Mouse (Mus musculus) bone marrow macrophage, adult 2 months (primary cell): ENCODE measurements around the gene Havcr2.

Experiments
- CTCF ChIP-seq: IDR thresholded peaks from 2 replicates; pipeline ENCODE4 v1.5.1; 2012; ENCODE audit warnings: low read depth, mild to moderate bottlenecking, low read length, moderate library complexity
- POLR2A ChIP-seq: IDR thresholded peaks from 2 replicates; pipeline ENCODE4 v1.6.1; 2012; ENCODE audit warnings: mild to moderate bottlenecking, low read depth, low read length, borderline replicate concordance

- TF ChIP-seq POLR2A, result no peak
- no peak for TF ChIP-seq CTCF
Measured at GRCm38 (mm10) chr11:46461362-46461761, 6.6 kb downstream of the Havcr2 start.
